Mouse (Mus musculus) hindbrain, embryonic 16.5 days (tissue): ENCODE data around the gene Smarcd3. TPM values are rescaled to one million over a fixed set of nuclear protein-coding genes. Genes with fewer than 3 reads are reported as not detected.
A peak's percentile ranks its signal among the peaks of the same experiment; 100 is the strongest.

ENCODE experiments used
- ATAC-seq: fragments of 200-750 bp; cut with Nextera tagmentation; 2 replicates; pipeline ENCODE4 v1.8.0; 2017; ENCODE audit warnings: moderate TSS enrichment, moderate library complexity
- H3K27ac ChIP-seq: fragments of 300-500 bp; sonication (generic); 2 replicates; pipeline ENCODE4 v1.5.1; 2014; ENCODE audit warnings: low read depth, mild to moderate bottlenecking, control low read depth, low read length, moderate library complexity
- H3K27me3 ChIP-seq: fragments of 300-500 bp; sonication (generic); replicated peaks from 2 replicates; pipeline ENCODE4 v1.6.1; 2014; ENCODE audit warnings: low read length; ENCODE audit not compliant: control insufficient read depth, insufficient read depth
- H3K36me3 ChIP-seq: fragments of 300-500 bp; sonication (generic); 2 replicates; pipeline ENCODE4 v1.6.1; 2014; ENCODE audit warnings: mild to moderate bottlenecking, low read length, moderate library complexity, mixed read lengths; ENCODE audit not compliant: control insufficient read depth, insufficient read depth
- H3K4me1 ChIP-seq: fragments of 300-500 bp; sonication (generic); 2 replicates; pipeline ENCODE4 v1.6.1; 2014; ENCODE audit warnings: low read depth, low read length; ENCODE audit not compliant: control insufficient read depth, insufficient read depth
- H3K4me2 ChIP-seq: fragments of 300-500 bp; sonication (generic); 2 replicates; pipeline ENCODE4 v1.6.1; 2014; ENCODE audit warnings: mild to moderate bottlenecking, low read length, control low read depth, moderate library complexity
- H3K4me3 ChIP-seq: fragments of 300-500 bp; sonication (generic); 2 replicates; pipeline ENCODE4 v1.5.1; 2014; ENCODE audit warnings: mild to moderate bottlenecking, low read length, control low read depth, moderate library complexity
- H3K9ac ChIP-seq: fragments of 300-500 bp; sonication (generic); 2 replicates; pipeline ENCODE4 v1.6.1; 2014; ENCODE audit warnings: low read depth, mild to moderate bottlenecking, control low read depth, low read length, moderate library complexity
- H3K9me3 ChIP-seq: fragments of 300-500 bp; sonication (generic); 2 replicates; pipeline ENCODE4 v1.6.1; 2014; ENCODE audit warnings: mild to moderate bottlenecking, low read length, moderate library complexity; ENCODE audit not compliant: control insufficient read depth
- WGBS: fragments of 180-500 bp; shearing (Covaris S2); extraction: QIAGEN DNeasy Blood & Tissue Kit; methylation state at CpG from one replicate; pipeline ENCODE4 v1.1.7; 2014; 5-methylcytosine and 5-hydroxymethylcytosine counted together
- polyA plus RNA-seq: library from polyadenylated mRNA; unstranded; fragments of >200 nt; fragmentation: Nextera tagmentation; extraction: Ambion mirVana; gene quantifications from 2 replicates; pipeline ENCODE4 v1.2.1, GENCODE M21; 2015

The Smarcd3 gene
- polyA plus RNA-seq, 1 experiment from 2014 or later: 133 TPM

DNA sequence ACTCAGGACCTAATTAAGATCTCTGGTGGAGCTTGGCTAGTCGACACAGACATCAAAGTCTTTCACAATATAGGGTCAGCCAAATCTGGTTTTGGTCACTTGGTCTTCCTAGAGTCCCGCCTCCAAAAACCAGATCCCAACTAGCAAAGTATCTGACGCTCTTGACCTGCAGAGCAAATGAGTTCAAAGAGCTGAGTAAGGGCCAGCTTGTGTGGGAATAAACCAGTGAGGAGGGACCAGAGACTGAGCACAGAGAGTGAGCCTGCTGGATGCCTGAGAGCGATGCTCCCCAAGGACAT is 560 bp upstream of the Smarcd3 start:
- Histone ChIP-seq H3K9me3 (no peaks in the 10 kb centered on the region), H3K4me3 (peak overlapping the region; percentile 72), H3K36me3 (no peaks in the 10 kb centered on the region), H3K27ac (no peak overlapping the region), H3K4me1 (peaks cover 30% of the 10 kb centered on the region), H3K27me3 (no peaks in the 10 kb centered on the region; the same call in 1 of the 2 replicates), H3K9ac (peak overlapping the region; percentile 87), H3K4me2 (peak overlapping the region; percentile 68)
- peak; percentile 6; the same call in 1 of the 2 replicates for ATAC-seq
- WGBS: 37% methylated on average over 4 of the region's 4 CpGs

DNA sequence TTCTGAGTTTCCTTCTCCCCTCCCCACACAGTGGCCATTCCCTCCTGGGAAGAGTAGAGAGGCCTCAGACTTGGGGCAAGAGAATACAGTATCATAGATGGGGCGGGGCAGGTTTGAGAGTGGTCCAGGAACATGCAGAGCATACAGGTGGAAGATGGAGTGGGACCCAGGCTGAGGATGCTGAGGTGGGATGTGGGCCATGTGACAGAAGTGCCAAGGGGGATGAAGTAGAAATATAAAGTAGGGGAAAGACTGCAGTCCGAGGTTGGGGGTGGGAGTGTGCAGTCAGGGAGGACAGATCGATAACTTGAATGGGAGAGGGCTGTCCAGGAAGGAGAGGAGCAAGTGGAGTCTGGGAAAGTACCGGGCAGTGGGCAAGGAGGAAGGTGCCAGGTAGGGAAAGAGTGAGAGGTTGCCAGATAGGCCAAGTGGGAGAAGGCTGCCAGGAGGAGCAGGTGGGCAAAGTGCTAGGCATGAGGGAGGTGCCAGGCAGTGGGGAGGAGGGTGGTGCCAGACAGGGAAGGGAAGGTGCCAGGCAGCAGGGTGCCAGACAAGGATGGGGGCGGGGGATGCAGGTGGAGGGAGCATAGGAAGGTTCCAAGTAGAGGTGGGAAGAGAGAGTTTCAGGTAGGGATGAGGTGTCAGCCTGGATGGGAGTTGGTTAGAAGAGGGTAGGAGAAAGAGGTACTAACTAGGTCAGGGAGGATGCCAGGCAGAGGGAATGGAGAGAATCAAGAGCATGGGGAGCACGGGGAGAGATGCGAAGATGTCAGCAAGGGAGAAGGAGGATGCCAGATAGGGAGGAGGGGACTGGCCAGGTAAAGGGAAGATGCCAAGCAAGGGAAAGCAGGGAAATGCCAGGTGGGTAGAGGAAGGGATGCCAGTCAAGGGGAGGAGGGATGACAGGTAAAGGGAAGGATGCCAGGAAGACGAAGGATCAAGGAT is 898 bp downstream of the Smarcd3 start:
- peak; percentile 12; the same call in 1 of the 2 replicates for ATAC-seq
- H3K27ac ChIP-seq: peak overlapping the region; percentile 68

DNA sequence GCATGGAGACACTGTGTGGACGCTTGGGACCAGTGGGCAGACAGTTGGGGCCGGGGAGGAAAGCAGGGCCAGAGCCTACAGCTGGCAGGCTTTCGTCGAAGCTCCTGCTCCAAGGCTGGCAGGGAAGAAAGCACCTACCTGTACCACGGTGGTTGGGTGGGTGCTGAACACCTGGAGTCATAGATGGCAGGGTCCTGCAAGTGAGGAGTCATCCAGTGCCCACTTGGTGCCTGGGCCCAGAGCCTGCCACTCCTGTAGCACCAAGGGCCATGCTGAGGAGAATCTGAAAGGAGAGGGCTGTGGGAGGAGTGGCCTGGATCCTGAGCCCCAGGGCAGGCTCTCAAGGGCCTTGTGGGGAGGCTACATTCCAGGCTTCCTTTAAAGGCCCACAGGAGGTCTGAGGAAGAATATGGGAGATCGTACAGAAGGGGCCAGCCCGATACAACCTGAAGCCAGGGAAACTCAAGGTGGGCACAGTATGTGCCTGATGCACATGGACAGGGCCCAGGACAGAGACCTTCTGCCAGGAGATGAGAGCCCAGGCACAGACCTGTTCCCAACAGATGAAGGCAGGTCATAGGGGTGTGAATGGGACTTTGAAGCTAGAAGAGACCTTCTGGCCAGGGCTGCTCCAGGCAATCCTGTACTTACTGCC is 1.7 kb downstream of the Smarcd3 start:
- H3K4me3 ChIP-seq: no peak overlapping the region
- peaks cover 30% of the 10 kb centered on the region for H3K4me1 ChIP-seq
- no peaks in the 10 kb centered on the region for H3K36me3 ChIP-seq
- peak overlapping the region; percentile 27; the same call in 1 of the 2 replicates for H3K9ac ChIP-seq
- H3K4me2 ChIP-seq: peak overlapping the region; percentile 68
- H3K27me3 ChIP-seq: no peaks in the 10 kb centered on the region; the same call in 1 of the 2 replicates
- 72% methylated on average over 7 of the region's 7 CpGs for WGBS
- ATAC-seq: no peak
- no peak overlapping the region for H3K27ac ChIP-seq
- no peaks in the 10 kb centered on the region for H3K9me3 ChIP-seq

More for the DNA sequence above, 898 bp downstream of the Smarcd3 start:
- peak overlapping the region; percentile 68 for H3K4me2 ChIP-seq
- 36% methylated on average over 8 of the region's 8 CpGs for WGBS
- H3K4me1 ChIP-seq: peaks cover 30% of the 10 kb centered on the region
- no peaks in the 10 kb centered on the region; the same call in 1 of the 2 replicates for H3K27me3 ChIP-seq
- H3K9me3 ChIP-seq: no peaks in the 10 kb centered on the region
- no peaks in the 10 kb centered on the region for H3K36me3 ChIP-seq
- peak overlapping the region; percentile 72 for H3K4me3 ChIP-seq
- H3K9ac ChIP-seq: peak overlapping the region; percentile 87

DNA sequence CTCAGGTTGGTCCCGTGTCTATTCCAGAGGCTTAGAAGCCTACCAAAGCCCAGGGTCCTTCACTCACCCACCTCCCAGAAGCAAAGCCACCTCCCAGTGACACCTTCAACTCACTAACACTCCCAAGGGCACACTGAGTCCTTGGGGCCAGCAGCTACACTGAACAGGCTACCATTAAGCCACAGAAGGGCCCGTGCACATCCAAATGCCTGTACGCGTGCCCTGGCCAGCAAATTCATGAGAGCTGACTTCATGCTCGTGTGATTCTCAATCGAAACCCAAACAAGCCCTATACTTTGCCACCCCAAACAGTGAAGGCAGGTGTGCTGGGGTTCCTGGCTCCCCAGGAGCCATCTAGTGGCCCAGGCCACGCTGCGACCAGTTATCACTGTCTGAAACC is 3.6 kb downstream of the Smarcd3 start:
- Histone ChIP-seq H3K27me3 (no peaks in the 10 kb centered on the region; the same call in 1 of the 2 replicates), H3K36me3 (no peaks in the 10 kb centered on the region), H3K4me3 (no peak overlapping the region), H3K9me3 (no peaks in the 10 kb centered on the region), H3K27ac (no peak overlapping the region), H3K4me1 (peaks cover 30% of the 10 kb centered on the region), H3K4me2 (no peak overlapping the region), H3K9ac (no peak overlapping the region)
- no peak for ATAC-seq
- WGBS: 77% methylated on average over 8 of the region's 8 CpGs

DNA sequence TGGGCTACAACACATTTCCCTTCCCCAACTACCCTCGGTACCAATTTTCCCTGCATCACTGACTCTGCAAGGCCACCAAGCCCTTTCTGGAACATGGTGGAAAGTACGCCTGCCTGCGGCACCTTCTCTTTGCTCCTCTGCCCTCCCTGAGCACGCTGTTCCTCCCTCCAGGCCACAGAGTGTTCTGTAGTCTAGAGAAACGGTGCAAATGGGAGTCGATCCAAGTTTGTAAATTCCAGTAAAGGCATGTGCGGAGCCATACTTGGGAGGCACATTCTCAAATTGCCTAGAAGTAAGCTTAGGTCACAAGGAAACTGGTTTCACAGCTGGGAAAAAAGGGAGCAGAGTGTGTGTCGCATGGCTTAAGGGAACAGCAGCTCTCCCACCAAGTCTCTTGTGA is 4.1 kb downstream of the Smarcd3 start:
- Histone ChIP-seq H3K27ac (no peak overlapping the region), H3K4me2 (no peak overlapping the region), H3K4me3 (no peak overlapping the region), H3K9me3 (no peaks in the 10 kb centered on the region), H3K9ac (peak overlapping the region; percentile 27; the same call in 1 of the 2 replicates), H3K36me3 (no peaks in the 10 kb centered on the region), H3K27me3 (no peaks in the 10 kb centered on the region; the same call in 1 of the 2 replicates), H3K4me1 (peaks cover 30% of the 10 kb centered on the region)
- no peak for ATAC-seq
- WGBS: 73% methylated on average over 8 of the region's 8 CpGs

DNA sequence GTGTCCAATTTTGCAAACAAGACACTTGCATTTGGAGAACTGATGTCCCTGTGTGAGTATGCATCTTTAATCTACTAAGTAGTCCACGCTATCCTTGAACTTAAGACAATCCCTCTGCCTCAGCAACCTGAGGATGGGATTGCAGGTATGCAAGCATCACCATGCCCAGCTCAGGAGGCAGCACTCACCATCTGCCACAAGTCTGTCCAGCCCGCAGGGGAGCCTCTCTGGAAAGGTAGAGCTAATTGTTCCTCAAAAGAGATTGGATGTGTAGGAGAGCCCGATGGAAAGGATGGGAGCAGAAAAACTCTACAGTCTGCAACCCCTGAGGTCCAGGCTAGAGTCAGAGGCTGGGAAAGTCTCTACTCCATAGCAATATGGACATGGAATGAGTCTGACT is 5.3 kb downstream of the Smarcd3 start:
- WGBS: 87% methylated on average over 3 of the region's 3 CpGs
- peaks cover 24% of the 10 kb centered on the region for H3K4me1 ChIP-seq
- no peak overlapping the region for H3K4me2 ChIP-seq
- no peaks in the 10 kb centered on the region for H3K36me3 ChIP-seq
- no peaks in the 10 kb centered on the region; the same call in 1 of the 2 replicates for H3K27me3 ChIP-seq
- ATAC-seq: no peak
- no peak overlapping the region for H3K4me3 ChIP-seq
- no peaks in the 10 kb centered on the region for H3K9me3 ChIP-seq
- no peak overlapping the region for H3K27ac ChIP-seq
- H3K9ac ChIP-seq: no peak overlapping the region

DNA sequence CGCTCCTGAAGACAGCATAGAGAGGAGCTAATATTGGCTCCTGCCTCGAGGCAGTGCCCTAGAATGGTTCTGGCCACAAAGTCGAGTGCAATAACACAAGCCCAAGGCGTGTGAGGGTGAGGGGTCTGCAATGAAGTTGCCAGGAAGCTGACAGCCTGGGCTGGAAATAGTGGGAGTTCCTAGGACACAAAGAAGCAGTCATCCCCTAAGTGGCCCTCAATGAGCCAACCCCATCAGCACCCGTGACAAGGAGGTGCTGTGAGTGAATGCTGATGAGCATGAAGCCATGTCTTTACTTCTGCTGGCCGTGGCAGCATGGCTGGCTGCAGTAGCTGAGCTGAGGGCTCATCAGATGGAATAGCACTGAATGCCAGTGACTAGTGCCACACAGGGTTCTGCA is 9.1 kb downstream of the Smarcd3 start:
- no peak overlapping the region; the same call in 1 of the 2 replicates for H3K27ac ChIP-seq
- no peaks in the 10 kb centered on the region for H3K27me3 ChIP-seq
- H3K4me2 ChIP-seq: no peak overlapping the region
- peak; percentile 58 for ATAC-seq
- 51% methylated on average over 6 of the region's 6 CpGs for WGBS
- H3K9me3 ChIP-seq: no peaks in the 10 kb centered on the region
- H3K9ac ChIP-seq: no peak overlapping the region
- no peak overlapping the region for H3K4me3 ChIP-seq
- no peaks in the 10 kb centered on the region for H3K36me3 ChIP-seq
- peaks cover 20% of the 10 kb centered on the region; the same call in 1 of the 2 replicates for H3K4me1 ChIP-seq

DNA sequence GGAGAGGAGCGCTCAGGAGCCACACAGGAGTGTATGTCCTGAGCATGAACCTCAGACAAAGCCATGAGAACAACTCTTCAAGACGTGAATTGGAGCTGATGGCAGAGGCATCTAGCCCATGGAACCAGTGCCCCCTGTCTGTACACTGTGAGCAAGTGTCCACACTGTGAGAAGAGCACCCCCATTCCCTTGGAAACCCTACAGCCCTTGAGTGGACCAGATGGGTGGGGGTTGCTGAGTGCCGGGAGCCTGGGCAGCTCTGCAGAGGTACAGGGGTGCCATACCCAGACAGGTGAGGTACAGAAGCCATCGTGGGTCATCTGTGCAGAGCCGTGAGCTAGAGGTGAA is 11.9 kb downstream of the Smarcd3 start:
- ATAC-seq: peak; percentile 32
- 56% methylated on average over 5 of the region's 5 CpGs for WGBS
- Histone ChIP-seq H3K4me3 (no peak overlapping the region), H3K9ac (no peak overlapping the region), H3K27me3 (no peaks in the 10 kb centered on the region), H3K27ac (0 out of 2 replicates have a peak overlapping the region, but pooled peaks have one; percentile 18), H3K36me3 (no peaks in the 10 kb centered on the region), H3K4me2 (no peak overlapping the region), H3K9me3 (no peaks in the 10 kb centered on the region), H3K4me1 (peaks cover 17% of the 10 kb centered on the region)
